Mouse (Mus musculus) intestine, embryonic 16.5 days (tissue): Measurements from ENCODE around the gene Vmn2r54. TPM values are rescaled to one million over a fixed set of nuclear protein-coding genes. Genes with fewer than 3 reads are reported as not detected.
"Not testable (repeated sequence)": the region's sequence is repeated elsewhere in the genome, so short reads cannot be mapped to it uniquely, and the experiment has no call there.

Experiments
- ATAC-seq: fragments of 200-750 bp; cut with Nextera tagmentation; 2 replicates; pipeline ENCODE4 v1.8.0; 2017; ENCODE audit warnings: moderate TSS enrichment, moderate library complexity
- H3K27ac ChIP-seq: fragments of 300-500 bp; sonication (generic); 2 replicates; pipeline ENCODE4 v1.5.1; 2014; ENCODE audit warnings: mild to moderate bottlenecking, low read length
- H3K27me3 ChIP-seq: fragments of 300-500 bp; sonication (generic); replicated peaks from 2 replicates; pipeline ENCODE4 v1.6.1; 2014; ENCODE audit warnings: low read length, control low read depth, mixed read lengths; ENCODE audit not compliant: control insufficient read depth, insufficient read depth
- H3K36me3 ChIP-seq: fragments of 300-500 bp; sonication (generic); 2 replicates; pipeline ENCODE4 v1.6.1; 2014; ENCODE audit warnings: low read length, control low read depth; ENCODE audit not compliant: control insufficient read depth, insufficient read depth
- H3K4me1 ChIP-seq: fragments of 300-500 bp; sonication (generic); 2 replicates; pipeline ENCODE4 v1.6.1; 2014; ENCODE audit warnings: low read length, control low read depth, mixed read lengths; ENCODE audit not compliant: control insufficient read depth, insufficient read depth
- H3K4me2 ChIP-seq: fragments of 300-500 bp; sonication (generic); 2 replicates; pipeline ENCODE4 v1.6.1; 2014; ENCODE audit warnings: low read depth, low read length, control low read depth
- H3K4me3 ChIP-seq: fragments of 300-500 bp; sonication (generic); 2 replicates; pipeline ENCODE4 v1.5.1; 2014; ENCODE audit warnings: mild to moderate bottlenecking, low read length
- H3K9ac ChIP-seq: fragments of 300-500 bp; sonication (generic); 2 replicates; pipeline ENCODE4 v1.6.1; 2014; ENCODE audit warnings: low read depth, low read length
- H3K9me3 ChIP-seq: fragments of 300-500 bp; sonication (generic); 2 replicates; pipeline ENCODE4 v1.6.1; 2016; ENCODE audit warnings: low read length, control low read depth; ENCODE audit not compliant: control insufficient read depth
- WGBS: fragments of 180-500 bp; shearing (Covaris S2); extraction: QIAGEN DNeasy Blood & Tissue Kit; methylation state at CpG from one replicate; pipeline ENCODE4 v1.1.7; 2014; 5-methylcytosine and 5-hydroxymethylcytosine counted together
- polyA plus RNA-seq: library from polyadenylated mRNA; unstranded; fragments of >200 nt; fragmentation: Nextera tagmentation; extraction: Ambion mirVana; gene quantifications from 2 replicates; pipeline ENCODE4 v1.2.1, GENCODE M21; 2015

Gene Vmn2r54
- polyA plus RNA-seq: not detected in 2 replicates

DNA sequence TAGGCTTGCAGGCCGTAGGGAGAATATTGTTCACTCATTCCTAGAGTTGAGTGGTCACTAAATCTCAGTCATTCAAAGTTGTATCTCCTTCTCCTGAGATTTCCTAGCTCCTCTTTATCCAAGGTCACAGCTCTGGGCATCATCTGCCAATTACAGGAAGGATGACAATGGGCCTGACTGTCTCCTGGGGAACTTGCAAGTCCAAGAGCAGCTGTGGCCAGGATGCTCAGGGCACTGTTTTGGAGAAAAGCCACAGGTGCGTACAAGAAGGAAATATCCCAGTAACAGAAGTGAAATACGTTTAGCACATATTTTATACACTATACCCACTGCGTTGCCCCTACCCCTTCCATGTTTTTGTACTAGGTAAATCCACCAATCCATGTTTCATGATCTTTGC lies at the start of gene Vmn2r54:
Gene Vmn2r54, minus strand, starts transcription at position 101 of the 400 bp plus-strand sequence.
- H3K4me2 ChIP-seq, H3K36me3 ChIP-seq, H3K9me3 ChIP-seq, H3K27ac ChIP-seq, H3K27me3 ChIP-seq, H3K4me1 ChIP-seq, ATAC-seq, H3K9ac ChIP-seq, H3K4me3 ChIP-seq: not testable (repeated sequence)
- 71% methylated on average over 3 of the region's 4 CpGs for WGBS

GRCm38 (mm10) chr7:12684903-12685302 lies 44.8 kb upstream of the Vmn2r54 start, which contains the start of gene Vmn2r55:
Gene Vmn2r55 (minus strand): TSS chr7:12685003.
- 83% methylated on average over 3 of the region's 3 CpGs for WGBS
- H3K9me3 ChIP-seq, H3K9ac ChIP-seq, H3K4me1 ChIP-seq, H3K4me2 ChIP-seq, ATAC-seq, H3K36me3 ChIP-seq, H3K27me3 ChIP-seq, H3K4me3 ChIP-seq, H3K27ac ChIP-seq: not testable (repeated sequence)

- H3K9ac ChIP-seq: no peak within 1 kb of the TSS
- no peaks in the 10 kb centered on the region for H3K27me3 ChIP-seq
- H3K4me3 ChIP-seq: no peak within 1 kb of the TSS
- H3K36me3 ChIP-seq: no peaks in the 10 kb centered on the region
- H3K4me2 ChIP-seq: no peak within 1 kb of the TSS
- H3K9me3 ChIP-seq: peaks cover 7% of the 10 kb centered on the region
- no peak within 1 kb of the TSS for H3K27ac ChIP-seq
- no peaks in the 10 kb centered on the region for H3K4me1 ChIP-seq
- ATAC-seq: no peak
Observed at GRCm38 (mm10) chr7:12608688-12609087, 31.4 kb downstream of the Vmn2r54 start, which contains the start of gene Vmn2r53. Gene Vmn2r53 (minus strand): TSS chr7:12608788.

Other genes starting within 250 kb of the Vmn2r54 start
- gene Zfp551, start 217.6 kb downstream of the Vmn2r54 start, polyA plus RNA-seq: 2.5 and 3.3 TPM in 2 replicates
- 11.4 and 11.5 TPM in 2 replicates for gene Zfp606, start 162.0 kb downstream of the Vmn2r54 start, polyA plus RNA-seq
- not detected in 2 replicates for gene 2900092C05Rik, start 127.8 kb downstream of the Vmn2r54 start, polyA plus RNA-seq
- gene Vmn2r53, start 31.5 kb downstream of the Vmn2r54 start, polyA plus RNA-seq: not detected in 2 replicates
- gene Vmn2r55, start 44.7 kb upstream of the Vmn2r54 start, polyA plus RNA-seq: not detected in 2 replicates
- gene Vmn2r56, start 94.7 kb upstream of the Vmn2r54 start, polyA plus RNA-seq: not detected in 2 replicates
- gene Zscan18, start 163.3 kb upstream of the Vmn2r54 start, polyA plus RNA-seq: 3.4 and 4.0 TPM in 2 replicates
- gene Zfp329, start 178.5 kb upstream of the Vmn2r54 start, polyA plus RNA-seq: 8.4 and 8.8 TPM in 2 replicates
- gene Zfp110, start 194.4 kb upstream of the Vmn2r54 start, polyA plus RNA-seq: 27.1 and 27.7 TPM in 2 replicates
- 2.2 and 2.9 TPM in 2 replicates for gene Zfp128, start 240.9 kb upstream of the Vmn2r54 start, polyA plus RNA-seq